Mouse (Mus musculus) olfactory bulb, adult 2 months (tissue): ENCODE results near the gene Nxn. TPM values are rescaled to one million over a fixed set of nuclear protein-coding genes. Genes with fewer than 3 reads are reported as not detected.

Experiments used
- H3K27ac ChIP-seq: fragments of 200-500 bp; 2 replicates; pipeline ENCODE4 v1.5.1; 2012; ENCODE audit warnings: low read depth, low read length; ENCODE audit not compliant: insufficient read depth
- H3K4me1 ChIP-seq: fragments of 200-500 bp; 2 replicates; pipeline ENCODE4 v1.6.1; 2012; ENCODE audit warnings: low read length; ENCODE audit not compliant: control insufficient read depth, insufficient read depth
- H3K4me3 ChIP-seq: fragments of 200-500 bp; 2 replicates; pipeline ENCODE4 v1.5.1; 2012; ENCODE audit warnings: mild to moderate bottlenecking, low read depth, low read length, moderate library complexity; ENCODE audit not compliant: insufficient read depth
- CTCF ChIP-seq: fragments of 200-500 bp; IDR thresholded peaks from 2 replicates; pipeline ENCODE4 v1.5.1; 2012; ENCODE audit warnings: low read depth, mild to moderate bottlenecking, low read length, moderate library complexity; ENCODE audit not compliant: insufficient read depth
- POLR2A ChIP-seq: fragments of 200-500 bp; IDR thresholded peaks from 2 replicates; pipeline ENCODE4 v1.6.1; 2012; ENCODE audit warnings: mild to moderate bottlenecking, low read depth, low read length, moderate library complexity; ENCODE audit not compliant: insufficient read depth
- WGBS: fragments of 180-500 bp; shearing (Covaris S2); methylation state at CpG from one replicate; pipeline ENCODE4 v1.1.7; 2018; 5-methylcytosine and 5-hydroxymethylcytosine counted together
- polyA plus RNA-seq: library from polyadenylated mRNA; stranded (reverse); fragments of >200 nt; gene quantifications from 2 replicates; pipeline ENCODE4 v1.2.4, GENCODE M21; 2012; ENCODE audit warnings: low replicate concordance; ENCODE audit not compliant: missing spikeins, insufficient read depth, insufficient read length

Gene Nxn
- polyA plus RNA-seq, 1 experiment, result not detected

- TF ChIP-seq POLR2A (no peak), CTCF (no peak)
- Histone ChIP-seq H3K27ac (no peak overlapping the region), H3K4me1 (peaks cover 6% of the 10 kb centered on the region), H3K4me3 (no peak overlapping the region)
- WGBS, result 88% methylated on average over 5 of the region's 5 CpGs
Measured at GRCm38 (mm10) chr11:76349833-76350232, 49.1 kb downstream of the Nxn start.

- no peak overlapping the region for H3K4me3 ChIP-seq
- TF ChIP-seq CTCF (no peak), POLR2A (no peak)
- no peak overlapping the region for H3K27ac ChIP-seq
- WGBS, result 71% methylated on average over 4 of the region's 4 CpGs
- peaks cover 3% of the 10 kb centered on the region; the same call in 1 of the 2 replicates for H3K4me1 ChIP-seq
Measured at GRCm38 (mm10) chr11:76347589-76347988, 51.4 kb downstream of the Nxn start.

GRCm38 (mm10) chr11:76343031-76343430 is 55.9 kb downstream of the Nxn start:
- no peak overlapping the region for H3K4me3 ChIP-seq
- TF ChIP-seq CTCF (no peak), POLR2A (no peak)
- WGBS, result 74% methylated on average over 9 of the region's 9 CpGs
- no peak overlapping the region for H3K27ac ChIP-seq
- H3K4me1 ChIP-seq, result 0 out of 2 replicates have a peak, but pooled peaks cover 3% of the 10 kb centered on the region

DNA sequence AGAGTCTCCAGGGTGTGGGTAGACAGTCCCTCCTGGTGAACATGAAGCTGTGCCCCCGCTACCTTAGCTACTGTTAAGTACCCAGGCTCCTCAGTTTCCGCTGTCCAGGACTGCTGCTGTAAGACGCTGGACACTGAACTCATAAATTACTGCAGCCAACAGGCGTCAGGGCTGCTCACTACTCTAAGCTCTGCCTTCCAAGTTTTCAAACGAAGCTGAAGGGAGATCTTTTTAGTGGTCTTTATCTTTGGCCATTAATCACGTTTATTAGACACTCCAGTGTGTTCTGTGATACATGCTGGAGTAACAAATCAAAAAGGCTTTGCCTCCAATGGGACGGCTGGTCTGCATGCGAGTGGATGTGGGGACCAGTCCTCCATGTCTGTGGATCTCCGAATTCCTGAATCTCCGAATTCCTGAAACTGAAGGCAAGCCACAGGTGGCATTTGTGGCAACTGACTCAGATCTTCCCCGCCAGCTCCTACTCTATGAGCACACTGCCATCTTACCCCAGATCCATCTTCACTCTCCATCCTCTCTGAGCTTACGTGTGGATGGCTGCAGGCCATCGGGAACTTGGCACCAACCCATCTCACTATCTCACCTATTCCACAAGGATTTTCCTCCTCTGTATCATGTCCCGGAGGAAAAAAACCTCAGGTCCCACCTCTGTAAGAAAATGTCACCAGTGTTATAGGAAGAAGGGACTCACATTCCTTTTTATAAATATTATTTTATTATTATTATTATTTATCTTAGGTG is 56.9 kb downstream of the Nxn start:
- 85% methylated on average over 14 of the region's 14 CpGs for WGBS
- no peak overlapping the region for H3K27ac ChIP-seq
- H3K4me3 ChIP-seq, result no peak overlapping the region
- TF ChIP-seq POLR2A (no peak), CTCF (no peak)
- 0 out of 2 replicates have a peak, but pooled peaks cover 3% of the 10 kb centered on the region for H3K4me1 ChIP-seq

DNA sequence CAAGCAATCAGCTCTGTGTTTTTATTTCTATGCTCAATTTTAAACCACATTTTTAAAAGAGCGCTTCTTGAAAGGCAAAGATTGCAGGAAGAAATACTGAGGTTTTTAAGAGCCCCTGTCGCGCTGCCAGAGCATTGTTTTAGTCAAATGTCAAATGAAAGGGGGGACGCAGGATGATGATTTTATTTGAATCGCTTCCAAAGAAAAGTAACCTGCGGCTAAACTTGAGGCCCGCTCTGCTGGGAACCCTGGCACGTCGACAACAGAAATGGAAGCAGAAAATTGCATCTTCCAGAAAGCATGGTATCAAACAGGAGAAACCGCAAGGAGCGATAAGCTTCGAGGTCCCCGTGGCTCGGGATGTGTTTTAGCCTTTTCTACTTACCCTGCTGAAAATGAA is 57.8 kb downstream of the Nxn start:
- H3K4me1 ChIP-seq, result 0 out of 2 replicates have a peak, but pooled peaks cover 3% of the 10 kb centered on the region
- no peak for TF ChIP-seq POLR2A
- no peak for TF ChIP-seq CTCF
- no peak overlapping the region for H3K27ac ChIP-seq
- no peak overlapping the region for H3K4me3 ChIP-seq
- WGBS, result 56% methylated on average over 14 of the region's 14 CpGs

DNA sequence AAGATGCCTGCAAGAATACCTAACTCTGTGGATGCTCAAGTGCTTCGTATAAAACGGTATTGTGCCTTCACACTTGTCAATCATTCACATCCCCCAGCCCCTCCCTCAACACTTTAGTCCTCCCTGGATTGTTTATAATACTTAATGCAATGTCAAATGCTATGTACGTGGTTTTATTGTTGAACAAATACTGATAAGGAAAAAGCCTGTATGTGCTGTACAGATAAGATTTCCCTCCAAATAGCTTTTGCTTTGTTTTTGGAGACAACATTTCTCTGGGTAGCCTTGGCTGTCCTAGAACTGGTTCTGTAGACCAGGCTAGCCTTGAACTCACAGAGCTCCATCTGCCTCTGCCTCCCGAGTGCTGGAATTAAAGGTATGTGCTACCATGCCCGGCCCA is 59.1 kb downstream of the Nxn start:
- TF ChIP-seq CTCF (no peak), POLR2A (no peak)
- no peak overlapping the region for H3K27ac ChIP-seq
- no peak overlapping the region for H3K4me3 ChIP-seq
- H3K4me1 ChIP-seq, result 0 out of 2 replicates have a peak, but pooled peaks cover 3% of the 10 kb centered on the region
- 90% methylated on average over 5 of the region's 5 CpGs for WGBS

- TF ChIP-seq CTCF (no peak), POLR2A (no peak)
- no peak overlapping the region for H3K27ac ChIP-seq
- peaks cover 5% of the 10 kb centered on the region; the same call in 1 of the 2 replicates for H3K4me1 ChIP-seq
- no peak overlapping the region for H3K4me3 ChIP-seq
- 72% methylated on average over 11 of the region's 11 CpGs for whole genome bisulfite sequencing
Measured at GRCm38 (mm10) chr11:76339141-76339540, 59.8 kb downstream of the Nxn start.

DNA sequence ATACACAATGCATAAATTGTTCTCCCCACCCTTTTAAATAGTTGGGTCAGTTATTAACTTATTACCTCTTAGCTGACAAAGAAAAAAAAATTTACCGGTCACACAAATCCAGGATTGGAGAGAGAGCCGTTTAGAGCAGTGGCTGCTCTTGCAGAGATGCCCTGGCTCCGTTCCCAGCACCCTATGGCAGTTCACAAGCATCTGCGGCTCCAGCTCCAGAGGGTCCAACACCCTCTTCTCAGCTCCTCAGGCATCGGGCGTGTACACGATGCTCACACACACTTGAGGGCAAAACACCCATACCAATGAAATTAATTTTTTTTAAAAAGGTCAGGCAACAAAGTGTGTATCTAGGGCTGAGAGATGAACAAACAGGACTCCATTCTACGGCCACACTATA is 60.3 kb downstream of the Nxn start:
- Histone ChIP-seq H3K4me1 (peaks cover 5% of the 10 kb centered on the region; the same call in 1 of the 2 replicates), H3K4me3 (no peak overlapping the region), H3K27ac (no peak overlapping the region)
- TF ChIP-seq POLR2A (no peak), CTCF (no peak)
- WGBS, result 76% methylated on average over 8 of the region's 8 CpGs

GRCm38 (mm10) chr11:76337764-76338163 is 61.2 kb downstream of the Nxn start:
- Histone ChIP-seq H3K4me1 (peaks cover 5% of the 10 kb centered on the region; the same call in 1 of the 2 replicates), H3K4me3 (no peak overlapping the region), H3K27ac (no peak overlapping the region)
- WGBS, result 42% methylated on average over 7 of the region's 7 CpGs
- no peak for TF ChIP-seq CTCF
